Mouse (Mus musculus) heart, embryonic 14.5 days (tissue): Measurements from ENCODE around the gene Clybl. TPM values are rescaled to one million over a fixed set of nuclear protein-coding genes. Genes with fewer than 3 reads are reported as not detected.

Source experiments
- ATAC-seq: fragments of 200-750 bp; cut with Nextera tagmentation; 2 replicates; pipeline ENCODE4 v1.8.0; 2017; ENCODE audit warnings: low read depth, moderate TSS enrichment; ENCODE audit not compliant: insufficient number of reproducible peaks, insufficient read depth, low FRiP score
- H3K27ac ChIP-seq, 2 experiments: fragments of 200-500 bp in 1 of 2; fragments of 300-500 bp in 1 of 2; sonication (generic) in 1 of 2; replicated peaks in 1 of 2; 2 replicates each; pipeline ENCODE4 v1.5.1; 2012 to 2014; ENCODE audit warnings: low read depth in 2 of 2, low read length in 2 of 2, control low read depth in 1 of 2, mild to moderate bottlenecking in 1 of 2, mixed read lengths in 1 of 2; ENCODE audit not compliant: control insufficient read depth in 1 of 2, insufficient read depth in 1 of 2
- H3K27me3 ChIP-seq: fragments of 300-500 bp; sonication (generic); 2 replicates; pipeline ENCODE4 v1.6.1; 2014; ENCODE audit warnings: mild to moderate bottlenecking, low read length, control low read depth; ENCODE audit not compliant: control insufficient read depth, insufficient read depth
- H3K36me3 ChIP-seq: fragments of 300-500 bp; sonication (generic); 2 replicates; pipeline ENCODE4 v1.6.1; 2014; ENCODE audit warnings: mild to moderate bottlenecking, control low read depth, low read length, mixed read lengths; ENCODE audit not compliant: control insufficient read depth, insufficient read depth
- H3K4me1 ChIP-seq, 2 experiments: fragments of 200-500 bp in 1 of 2; fragments of 300-500 bp in 1 of 2; sonication (generic) in 1 of 2; 2 replicates each; pipeline ENCODE4 v1.6.1; 2012 to 2014; ENCODE audit warnings: low read length in 2 of 2, control low read depth in 1 of 2, mixed read lengths in 1 of 2; ENCODE audit not compliant: control insufficient read depth in 2 of 2, insufficient read depth in 2 of 2
- H3K4me2 ChIP-seq: fragments of 300-500 bp; sonication (generic); 2 replicates; pipeline ENCODE4 v1.6.1; 2014; ENCODE audit warnings: mild to moderate bottlenecking, low read length
- H3K4me3 ChIP-seq, 2 experiments: fragments of 200-500 bp in 1 of 2; fragments of 300-500 bp in 1 of 2; sonication (generic) in 1 of 2; 2 replicates each; pipeline ENCODE4 v1.5.1; 2012 to 2014; ENCODE audit warnings: low read length in 2 of 2, mild to moderate bottlenecking in 2 of 2, control low read depth in 1 of 2, low read depth in 1 of 2, moderate library complexity in 1 of 2; ENCODE audit not compliant: control insufficient read depth in 1 of 2, insufficient read depth in 1 of 2
- H3K9ac ChIP-seq: fragments of 300-500 bp; sonication (generic); 2 replicates; pipeline ENCODE4 v1.6.1; 2014; ENCODE audit warnings: mild to moderate bottlenecking, low read length
- H3K9me3 ChIP-seq: fragments of 300-500 bp; sonication (generic); 2 replicates; pipeline ENCODE4 v1.6.1; 2016; ENCODE audit warnings: low read length, control low read depth; ENCODE audit not compliant: control insufficient read depth
- WGBS: fragments of 180-500 bp; shearing (Covaris S2); extraction: QIAGEN DNeasy Blood & Tissue Kit; methylation state at CpG from one replicate; pipeline ENCODE4 v1.1.7; 2014; 5-methylcytosine and 5-hydroxymethylcytosine counted together
- polyA plus RNA-seq: library from polyadenylated mRNA; unstranded; fragments of >200 nt; fragmentation: Nextera tagmentation; extraction: Ambion mirVana; gene quantifications from 2 replicates; pipeline ENCODE4 v1.2.1, GENCODE M21; 2014

Gene Clybl
- polyA plus RNA-seq, 1 experiment from 2014 or later, result 100 TPM

DNA sequence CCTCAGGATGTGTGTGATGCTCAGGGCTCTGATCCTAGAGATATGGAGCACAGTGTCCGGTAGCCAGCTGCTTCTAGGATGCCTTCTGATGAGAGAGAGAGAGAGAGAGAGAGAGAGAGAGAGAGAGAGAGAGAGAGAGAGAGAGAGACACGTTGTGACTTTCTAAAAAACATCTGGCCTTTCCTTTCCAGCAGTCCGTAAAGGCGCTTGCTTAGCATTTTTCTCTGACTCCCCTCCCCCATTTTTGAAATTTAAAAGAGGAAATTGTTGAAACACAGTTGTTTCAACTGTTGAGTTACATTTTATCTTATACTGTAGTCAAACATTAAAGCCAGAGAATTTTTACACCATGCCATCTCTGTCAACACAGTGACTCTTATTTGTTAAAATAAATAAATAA is 114.9 kb downstream of the Clybl start:
- no peak for ATAC-seq
- no peaks in the 10 kb centered on the region for H3K4me1 ChIP-seq
- no peak overlapping the region for H3K9ac ChIP-seq
- WGBS, result 56% methylated on average over 4 of the region's 4 CpGs
- no peaks in the 10 kb centered on the region for H3K27me3 ChIP-seq
- H3K9me3 ChIP-seq, result no peaks in the 10 kb centered on the region
- H3K36me3 ChIP-seq, result no peaks in the 10 kb centered on the region
- H3K4me3 ChIP-seq, result no peak overlapping the region
- H3K27ac ChIP-seq, result no peak overlapping the region
- no peak overlapping the region for H3K4me2 ChIP-seq

DNA sequence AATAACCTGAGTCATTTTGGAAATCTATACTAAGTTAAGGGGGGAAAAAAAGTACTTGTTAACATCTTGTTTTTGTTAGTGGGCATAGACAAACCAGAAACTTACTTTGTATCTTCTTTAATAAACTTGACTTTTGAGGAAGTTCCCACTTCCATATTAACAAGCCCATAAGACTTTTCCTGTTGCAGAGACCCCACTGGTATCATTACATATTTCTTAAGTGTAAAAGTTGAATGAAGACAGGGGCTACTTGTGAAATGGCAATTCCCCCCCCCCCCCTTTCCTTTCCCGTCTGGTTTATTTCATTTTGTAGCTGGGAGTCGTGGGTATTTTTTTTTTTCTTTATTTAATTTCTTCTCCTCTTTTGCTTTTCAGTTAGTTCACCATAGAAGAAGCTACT is 115.4 kb downstream of the Clybl start:
- Histone ChIP-seq H3K4me3 (no peak overlapping the region), H3K27me3 (no peaks in the 10 kb centered on the region), H3K4me2 (no peak overlapping the region), H3K9ac (no peak overlapping the region), H3K36me3 (no peaks in the 10 kb centered on the region), H3K9me3 (no peaks in the 10 kb centered on the region), H3K27ac (no peak overlapping the region), H3K4me1 (no peaks in the 10 kb centered on the region)
- WGBS, result 42% methylated on average over 2 of the region's 2 CpGs
- ATAC-seq, result no peak

DNA sequence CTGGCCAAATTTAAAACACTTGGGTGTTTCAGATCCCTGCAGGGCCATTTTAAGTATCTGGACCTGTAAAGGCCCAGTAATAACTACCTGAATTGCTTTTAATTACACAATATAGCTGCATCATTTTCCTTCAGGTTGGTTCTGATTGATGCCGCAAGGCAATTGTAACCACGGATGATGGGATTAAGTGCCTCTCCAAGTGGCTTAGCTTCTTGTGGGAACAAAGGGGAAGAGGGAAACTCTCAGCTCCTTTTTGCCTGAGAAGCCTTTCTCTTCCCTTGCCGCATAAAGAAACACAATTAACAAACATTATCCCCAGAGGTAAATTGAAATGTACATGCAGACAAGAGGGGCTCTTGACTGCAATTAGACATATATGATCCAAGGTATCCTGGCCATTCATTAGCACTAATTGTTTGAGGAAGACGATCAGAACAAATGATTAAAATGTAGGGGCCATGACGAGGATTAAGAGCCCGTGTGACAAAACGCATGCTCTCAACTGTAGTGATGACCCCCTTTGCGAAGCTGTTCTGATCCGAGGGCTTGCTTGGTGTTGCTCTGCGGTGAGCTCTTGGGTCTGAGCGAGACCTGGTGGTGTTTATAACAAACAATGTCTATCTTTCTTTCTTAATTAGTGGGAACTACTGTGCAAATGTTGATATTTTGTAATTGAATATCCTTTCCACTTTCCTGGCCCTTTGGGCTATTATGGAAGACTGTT is 116.0 kb downstream of the Clybl start:
- ATAC-seq, result no peak
- Histone ChIP-seq H3K27me3 (no peaks in the 10 kb centered on the region), H3K36me3 (no peaks in the 10 kb centered on the region), H3K4me2 (no peak overlapping the region), H3K27ac (no peak overlapping the region), H3K9ac (no peak overlapping the region), H3K9me3 (no peaks in the 10 kb centered on the region), H3K4me1 (no peaks in the 10 kb centered on the region), H3K4me3 (no peak overlapping the region)
- 52% methylated on average over 11 of the region's 11 CpGs for WGBS

DNA sequence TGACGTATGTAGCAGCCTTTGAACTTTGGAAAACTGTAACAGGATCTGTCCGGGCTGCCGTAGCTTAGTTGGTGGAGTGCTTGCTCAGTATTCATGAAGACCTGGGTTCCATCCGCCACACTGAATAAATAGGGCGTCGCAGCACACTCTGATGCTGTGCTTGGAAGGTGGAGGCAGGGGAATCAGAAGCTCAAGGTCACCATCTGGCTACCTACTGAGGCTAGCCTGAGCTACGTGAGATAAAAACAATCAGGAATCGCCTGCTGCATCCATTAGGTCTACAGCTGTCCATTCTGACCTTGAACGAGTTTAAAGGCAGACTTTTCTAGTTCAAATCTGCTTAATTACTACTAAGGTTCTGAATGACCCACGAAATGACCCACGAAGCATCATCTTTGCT is 118.8 kb downstream of the Clybl start:
- H3K36me3 ChIP-seq, result no peaks in the 10 kb centered on the region
- ATAC-seq, result no peak
- H3K9me3 ChIP-seq, result no peaks in the 10 kb centered on the region
- no peak overlapping the region for H3K4me3 ChIP-seq
- no peaks in the 10 kb centered on the region for H3K27me3 ChIP-seq
- H3K4me2 ChIP-seq, result no peak overlapping the region
- no peak overlapping the region for H3K27ac ChIP-seq
- 83% methylated on average over 11 of the region's 11 CpGs for WGBS
- no peaks in the 10 kb centered on the region for H3K4me1 ChIP-seq
- H3K9ac ChIP-seq, result no peak overlapping the region

DNA sequence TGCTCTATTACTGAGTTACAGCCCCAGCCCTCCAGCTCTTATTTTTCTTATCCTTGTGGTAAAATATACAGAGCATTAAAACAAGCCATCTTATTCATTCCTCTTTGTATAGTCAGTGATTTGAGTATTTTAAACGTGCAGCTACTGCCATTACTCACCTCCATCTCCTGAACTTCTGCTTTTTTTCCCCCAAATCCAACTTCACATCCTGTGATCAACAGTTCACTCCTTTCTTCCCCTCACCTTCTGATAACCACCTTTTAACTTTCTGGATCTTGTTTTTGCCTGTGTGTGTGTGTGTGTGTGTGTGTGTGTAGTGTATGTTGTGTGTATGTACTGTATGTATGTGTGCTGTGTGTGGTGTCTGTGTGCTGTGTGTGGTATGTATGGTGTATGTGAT is 122.3 kb downstream of the Clybl start:
- no peaks in the 10 kb centered on the region for H3K4me1 ChIP-seq
- no peaks in the 10 kb centered on the region for H3K27me3 ChIP-seq
- no peaks in the 10 kb centered on the region for H3K36me3 ChIP-seq
- H3K4me3 ChIP-seq, result no peak overlapping the region
- H3K27ac ChIP-seq, result no peak overlapping the region
- H3K9ac ChIP-seq, result no peak overlapping the region
- WGBS, result 39% methylated on average over 1 of the region's 1 CpGs
- no peak for ATAC-seq
- no peak overlapping the region for H3K4me2 ChIP-seq
- no peaks in the 10 kb centered on the region for H3K9me3 ChIP-seq

DNA sequence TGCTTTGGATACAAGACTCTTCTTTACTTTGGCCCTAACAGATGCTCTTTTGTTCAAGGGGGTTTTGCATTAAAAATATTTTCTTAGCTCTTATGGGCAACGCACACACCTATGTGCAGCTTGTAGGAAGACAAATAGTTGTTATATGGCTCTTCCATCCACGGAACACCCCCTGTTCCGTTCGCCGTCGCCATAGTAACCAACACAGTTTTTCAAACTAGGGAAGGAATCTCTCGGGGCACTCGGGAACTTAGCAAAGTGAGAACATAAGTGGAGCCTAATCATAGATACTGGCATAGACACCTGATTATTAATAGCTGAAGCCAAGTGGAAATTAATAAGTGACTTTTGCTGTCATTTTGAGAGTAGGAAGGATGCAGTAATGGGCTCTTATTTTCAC is 123.6 kb downstream of the Clybl start:
- H3K4me2 ChIP-seq, result no peak overlapping the region
- H3K9ac ChIP-seq, result no peak overlapping the region
- H3K27me3 ChIP-seq, result no peaks in the 10 kb centered on the region
- H3K4me1 ChIP-seq, result no peaks in the 10 kb centered on the region
- no peak for ATAC-seq
- H3K27ac ChIP-seq, result no peak overlapping the region
- WGBS, result 69% methylated on average over 8 of the region's 8 CpGs
- H3K36me3 ChIP-seq, result no peaks in the 10 kb centered on the region
- H3K4me3 ChIP-seq, result no peak overlapping the region
- no peaks in the 10 kb centered on the region for H3K9me3 ChIP-seq

DNA sequence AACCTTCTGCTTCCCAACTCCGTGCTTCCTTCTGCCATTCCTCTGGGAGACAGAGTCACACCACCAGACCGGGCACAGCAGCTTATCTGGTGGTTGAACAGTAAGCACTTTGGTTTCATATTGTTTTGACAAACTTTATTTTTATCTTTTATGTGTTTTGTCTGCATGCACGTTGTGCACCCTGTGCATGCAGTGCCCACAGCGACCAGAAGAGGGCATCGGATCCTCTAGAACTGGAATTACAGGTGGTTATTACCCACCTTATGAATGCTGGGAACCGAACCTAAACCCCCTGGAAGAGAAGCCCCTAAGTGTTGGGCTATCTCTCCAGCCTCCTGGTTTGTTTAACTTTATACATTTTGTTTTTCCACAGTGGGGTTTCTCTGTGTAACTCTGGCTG is 130.9 kb downstream of the Clybl start:
- H3K4me1 ChIP-seq, result no peaks in the 10 kb centered on the region
- no peaks in the 10 kb centered on the region for H3K27me3 ChIP-seq
- H3K9ac ChIP-seq, result no peak overlapping the region
- no peak overlapping the region for H3K4me3 ChIP-seq
- no peak for ATAC-seq
- no peak overlapping the region for H3K4me2 ChIP-seq
- 92% methylated on average over 6 of the region's 6 CpGs for WGBS
- no peaks in the 10 kb centered on the region for H3K36me3 ChIP-seq
- peaks cover 5% of the 10 kb centered on the region for H3K9me3 ChIP-seq
- no peak overlapping the region for H3K27ac ChIP-seq

DNA sequence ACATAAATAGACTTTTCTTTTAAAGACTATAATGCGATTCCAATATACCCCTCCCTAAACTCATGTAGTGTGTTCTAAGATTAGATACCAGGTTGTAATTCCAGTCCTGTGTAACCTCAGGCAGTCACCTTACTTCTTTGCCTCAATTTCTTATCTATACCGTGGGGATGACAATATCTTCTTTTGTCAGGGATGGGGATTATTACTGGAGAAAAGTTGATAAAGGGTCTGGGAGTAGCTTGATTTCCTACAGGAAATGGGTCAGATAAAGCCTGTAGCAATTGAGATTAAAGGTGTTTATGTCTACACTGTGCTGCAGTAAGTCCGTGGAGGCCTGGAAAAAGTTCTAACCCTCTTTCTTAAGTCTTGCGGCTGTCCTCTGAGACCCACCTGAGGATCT is 131.8 kb downstream of the Clybl start:
- no peak overlapping the region for H3K9ac ChIP-seq
- no peaks in the 10 kb centered on the region for H3K4me1 ChIP-seq
- no peak overlapping the region for H3K4me2 ChIP-seq
- H3K27ac ChIP-seq, result no peak overlapping the region
- H3K9me3 ChIP-seq, result peaks cover 5% of the 10 kb centered on the region
- ATAC-seq, result no peak
- 46% methylated on average over 4 of the region's 4 CpGs for WGBS
- no peaks in the 10 kb centered on the region for H3K36me3 ChIP-seq
- H3K4me3 ChIP-seq, result no peak overlapping the region
- H3K27me3 ChIP-seq, result no peaks in the 10 kb centered on the region
